Mouse (Mus musculus) thymus, adult 2 months (tissue): ENCODE results near the gene Jmjd8.

Source experiments
- CTCF ChIP-seq: fragments of 200-500 bp; IDR thresholded peaks from 2 replicates; pipeline ENCODE4 v1.5.1; 2012; ENCODE audit warnings: mild to moderate bottlenecking, control low read depth, low read length, moderate library complexity, borderline replicate concordance; ENCODE audit not compliant: control insufficient read depth, poor library complexity, insufficient read depth; ENCODE audit errors: extremely low read depth
- POLR2A ChIP-seq: fragments of 200-500 bp; IDR thresholded peaks from 2 replicates; pipeline ENCODE4 v1.6.1; 2012; ENCODE audit warnings: mild to moderate bottlenecking, low read length, control low read depth, moderate library complexity; ENCODE audit not compliant: control insufficient read depth, poor library complexity, insufficient read depth; ENCODE audit errors: extremely low read depth

GRCm38 (mm10) chr17:25829558-25830017, 921 bp downstream of the Jmjd8 start:
- TF ChIP-seq CTCF (no peak), POLR2A (no peak)
